Mouse (Mus musculus): ENCODE measurements around the gene Tpbgl. TPM values are rescaled to one million over a fixed set of nuclear protein-coding genes. Genes with fewer than 3 reads are reported as not detected.

Gene Tpbgl
- 0.32 and 0.79 TPM in 2 replicates for polyA plus RNA-seq (2016; fragmentation: Nextera tagmentation; extraction: Ambion mirVana)

- Histone ChIP-seq H3K9me3 (replicated peaks) (no peaks in the 10 kb centered on the region), H3K27ac (replicated peaks) (peak within 1 kb of the TSS; percentile 62), H3K4me1 (peaks cover 43% of the 10 kb centered on the region), H3K36me3 (no peaks in the 10 kb centered on the region), H3K4me3 (peak within 1 kb of the TSS; percentile 57), H3K27me3 (ENCODE audit: low read depth, poor library complexity, severe bottlenecking) (peaks cover 100% of the 10 kb centered on the region)
- peak; percentile 43 for DNase-seq (ENCODE audit: low spot score)
- under 1% methylated on average over 83 of the region's 83 CpGs for WGBS
Measured at GRCm38 (mm10) chr7:99626376-99627270, at the start of gene Tpbgl. TSS of gene Tpbgl (minus strand) at chr7:99627103.

- 80% methylated on average over 3 of the region's 3 CpGs for WGBS
- DNase-seq (ENCODE audit: low spot score) = no peak
- Histone ChIP-seq H3K36me3 (no peaks in the 10 kb centered on the region), H3K27ac (replicated peaks) (0 out of 2 replicates have a peak overlapping the region, but pooled peaks have one; percentile 9), H3K27me3 (ENCODE audit: low read depth, poor library complexity, severe bottlenecking) (no peaks in the 10 kb centered on the region), H3K4me3 (no peak overlapping the region), H3K9me3 (replicated peaks) (no peaks in the 10 kb centered on the region), H3K4me1 (peaks cover 18% of the 10 kb centered on the region)
Measured at GRCm38 (mm10) chr7:99674890-99675289, 48.0 kb upstream of the Tpbgl start.

- H3K36me3 ChIP-seq = no peaks in the 10 kb centered on the region
- peak overlapping the region; percentile 9; the same call in 1 of the 2 replicates for H3K27ac ChIP-seq (replicated peaks)
- H3K27me3 ChIP-seq (ENCODE audit: low read depth, poor library complexity, severe bottlenecking) = no peaks in the 10 kb centered on the region
- H3K9me3 ChIP-seq (replicated peaks) = no peaks in the 10 kb centered on the region
- peaks cover 22% of the 10 kb centered on the region for H3K4me1 ChIP-seq
- WGBS = 80% methylated on average over 5 of the region's 5 CpGs
- DNase-seq (ENCODE audit: low spot score) = no peak
- no peak overlapping the region for H3K4me3 ChIP-seq
Measured at GRCm38 (mm10) chr7:99674209-99674608, 47.3 kb upstream of the Tpbgl start.

GRCm38 (mm10) chr7:99673188-99673587, 46.3 kb upstream of the Tpbgl start:
- no peaks in the 10 kb centered on the region for H3K27me3 ChIP-seq (ENCODE audit: low read depth, poor library complexity, severe bottlenecking)
- H3K27ac ChIP-seq (replicated peaks) = no peak overlapping the region
- H3K4me3 ChIP-seq = no peak overlapping the region
- peaks cover 31% of the 10 kb centered on the region for H3K4me1 ChIP-seq
- no peaks in the 10 kb centered on the region for H3K36me3 ChIP-seq
- H3K9me3 ChIP-seq (replicated peaks) = no peaks in the 10 kb centered on the region
- WGBS = 89% methylated on average over 8 of the region's 8 CpGs
- DNase-seq (ENCODE audit: low spot score) = no peak

- H3K27me3 ChIP-seq (ENCODE audit: low read depth, poor library complexity, severe bottlenecking) = no peaks in the 10 kb centered on the region
- no peak overlapping the region for H3K27ac ChIP-seq (replicated peaks)
- DNase-seq (ENCODE audit: low spot score) = no peak
- H3K36me3 ChIP-seq = no peaks in the 10 kb centered on the region
- WGBS = 84% methylated on average over 9 of the region's 9 CpGs
- H3K4me1 ChIP-seq = peaks cover 31% of the 10 kb centered on the region
- no peak overlapping the region for H3K4me3 ChIP-seq
- H3K9me3 ChIP-seq (replicated peaks) = no peaks in the 10 kb centered on the region
Measured at GRCm38 (mm10) chr7:99671544-99672435, 44.9 kb upstream of the Tpbgl start.

- peaks cover 31% of the 10 kb centered on the region for H3K4me1 ChIP-seq
- no peak overlapping the region for H3K4me3 ChIP-seq
- no peaks in the 10 kb centered on the region for H3K9me3 ChIP-seq (replicated peaks)
- WGBS = 82% methylated on average over 4 of the region's 4 CpGs
- no peak for DNase-seq (ENCODE audit: low spot score)
- H3K36me3 ChIP-seq = no peaks in the 10 kb centered on the region
- no peak overlapping the region for H3K27ac ChIP-seq (replicated peaks)
- no peaks in the 10 kb centered on the region for H3K27me3 ChIP-seq (ENCODE audit: low read depth, poor library complexity, severe bottlenecking)
Measured at GRCm38 (mm10) chr7:99670915-99671314, 44.0 kb upstream of the Tpbgl start.

GRCm38 (mm10) chr7:99668802-99669201, 41.9 kb upstream of the Tpbgl start:
- peak; percentile 30 for DNase-seq (ENCODE audit: low spot score)
- Histone ChIP-seq H3K4me1 (peaks cover 45% of the 10 kb centered on the region), H3K27ac (replicated peaks) (peak overlapping the region; percentile 58), H3K27me3 (ENCODE audit: low read depth, poor library complexity, severe bottlenecking) (no peaks in the 10 kb centered on the region), H3K4me3 (no peak overlapping the region), H3K36me3 (no peaks in the 10 kb centered on the region), H3K9me3 (replicated peaks) (no peaks in the 10 kb centered on the region)
- WGBS = 31% methylated on average over 4 of the region's 4 CpGs

GRCm38 (mm10) chr7:99667096-99667495, 40.2 kb upstream of the Tpbgl start:
- Histone ChIP-seq H3K4me1 (peaks cover 34% of the 10 kb centered on the region), H3K4me3 (no peak overlapping the region), H3K36me3 (no peaks in the 10 kb centered on the region), H3K27ac (replicated peaks) (no peak overlapping the region), H3K9me3 (replicated peaks) (no peaks in the 10 kb centered on the region), H3K27me3 (ENCODE audit: low read depth, poor library complexity, severe bottlenecking) (no peaks in the 10 kb centered on the region)
- no peak for DNase-seq (ENCODE audit: low spot score)
- 94% methylated on average over 16 of the region's 16 CpGs for WGBS

GRCm38 (mm10) chr7:99665731-99666452, 39.0 kb upstream of the Tpbgl start:
- no peak overlapping the region for H3K4me3 ChIP-seq
- H3K27ac ChIP-seq (replicated peaks) = peak overlapping the region; percentile 55; the same call in 1 of the 2 replicates
- DNase-seq (ENCODE audit: low spot score) = no peak
- no peaks in the 10 kb centered on the region for H3K27me3 ChIP-seq (ENCODE audit: low read depth, poor library complexity, severe bottlenecking)
- H3K36me3 ChIP-seq = no peaks in the 10 kb centered on the region
- H3K4me1 ChIP-seq = peaks cover 28% of the 10 kb centered on the region
- no peaks in the 10 kb centered on the region for H3K9me3 ChIP-seq (replicated peaks)
- WGBS = 99% methylated on average over 10 of the region's 10 CpGs

- Histone ChIP-seq H3K4me3 (no peak overlapping the region), H3K9me3 (replicated peaks) (no peaks in the 10 kb centered on the region), H3K4me1 (peaks cover 28% of the 10 kb centered on the region), H3K36me3 (no peaks in the 10 kb centered on the region), H3K27ac (replicated peaks) (peak overlapping the region; percentile 55; the same call in 1 of the 2 replicates), H3K27me3 (ENCODE audit: low read depth, poor library complexity, severe bottlenecking) (no peaks in the 10 kb centered on the region)
- 65% methylated on average over 11 of the region's 11 CpGs for WGBS
- no peak for DNase-seq (ENCODE audit: low spot score)
Measured at GRCm38 (mm10) chr7:99664571-99665485, 37.9 kb upstream of the Tpbgl start.

GRCm38 (mm10) chr7:99663507-99664220, 36.8 kb upstream of the Tpbgl start:
- no peak for DNase-seq (ENCODE audit: low spot score)
- 89% methylated on average over 9 of the region's 9 CpGs for WGBS
- H3K4me3 ChIP-seq = no peak overlapping the region

More at GRCm38 (mm10) chr7:99663507-99664220, 36.8 kb upstream of the Tpbgl start:
- no peaks in the 10 kb centered on the region for H3K36me3 ChIP-seq
- H3K27ac ChIP-seq (replicated peaks) = peak overlapping the region; percentile 55; the same call in 1 of the 2 replicates
- no peaks in the 10 kb centered on the region for H3K9me3 ChIP-seq (replicated peaks)
- H3K27me3 ChIP-seq (ENCODE audit: low read depth, poor library complexity, severe bottlenecking) = no peaks in the 10 kb centered on the region
- peaks cover 24% of the 10 kb centered on the region for H3K4me1 ChIP-seq
